Comparison of ENCODE assay signal across 8 mouse cellular contexts in the genomic region with DNA sequence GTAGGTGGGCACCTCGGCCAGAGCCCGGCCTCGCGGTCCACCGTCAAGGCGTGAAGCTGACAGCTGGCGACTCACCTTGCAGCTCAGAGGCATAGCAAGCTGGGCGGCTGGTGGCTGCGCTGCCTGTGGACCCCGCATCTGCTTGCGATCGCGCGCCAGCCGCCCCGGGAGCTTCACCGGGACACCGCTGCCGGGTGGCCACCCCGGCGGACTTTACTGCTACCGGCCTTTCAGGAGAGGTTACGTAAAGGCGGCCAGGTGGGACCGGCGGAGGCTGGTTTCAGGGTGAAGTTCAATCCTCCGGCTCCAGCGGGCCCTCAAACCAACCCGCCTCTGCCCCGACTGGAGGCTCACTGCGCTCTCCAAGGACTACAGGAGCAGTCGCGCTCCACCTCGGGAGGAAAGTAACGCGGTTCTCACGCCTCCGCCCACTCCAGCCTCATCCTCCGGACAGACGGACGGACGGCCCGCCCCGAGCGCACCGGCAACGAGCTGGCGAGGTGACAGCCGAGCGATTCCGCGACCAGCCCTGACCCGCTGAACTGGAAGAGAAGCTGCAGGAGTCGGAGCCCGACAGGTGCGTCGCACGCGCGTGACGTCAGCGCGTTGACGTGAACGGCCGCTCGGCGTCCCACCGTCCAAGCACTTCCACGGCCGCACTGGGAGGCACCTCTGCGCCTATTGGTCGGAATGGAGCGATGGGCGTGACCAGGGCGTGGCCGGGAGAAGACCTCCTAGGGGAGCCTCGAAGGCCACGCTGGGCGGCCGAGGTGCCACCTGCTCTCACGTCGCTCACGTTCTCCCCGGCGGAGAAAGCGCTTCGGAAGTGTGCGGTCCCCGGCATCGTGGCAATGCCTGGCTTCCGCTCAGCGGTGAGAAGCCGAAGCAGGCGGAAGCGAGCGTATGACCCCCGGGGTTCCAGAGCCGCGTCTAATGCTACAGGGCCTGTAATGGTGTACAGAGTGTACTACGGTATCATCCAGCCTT. TPM values are rescaled to one million over a fixed set of nuclear protein-coding genes. Genes with fewer than 3 reads are reported as not detected.
A peak's percentile ranks its signal among the peaks of the same experiment; 100 is the strongest.
DNase-seq lines count a peak whose midpoint lies in the region; ATAC-seq and TF ChIP-seq lines count a peak whose summit lies in the region.

A gene (minus strand): TSS at position 600 of the 987 bp plus-strand sequence.

- H3K4me3 ChIP-seq in heart, embryonic 12.5 days = peak within 1 kb of the TSS; percentile 99
- H3K4me3 ChIP-seq in kidney, postnatal 0 days (replicated peaks; ENCODE audit: low read depth, low read length) = peak within 1 kb of the TSS; percentile 69
- peak within 1 kb of the TSS; percentile 93 for H3K4me3 ChIP-seq in liver, embryonic 11.5 days (ENCODE audit: low read depth, low read length)
- peak within 1 kb of the TSS; percentile 79 for H3K4me3 ChIP-seq in stomach, embryonic 14.5 days (ENCODE audit: low read depth, low read length)

- peak within 1 kb of the TSS; percentile 95 for H3K27ac ChIP-seq in heart, embryonic 12.5 days (ENCODE audit: poor library complexity, severe bottlenecking)
- H3K27ac ChIP-seq in kidney, postnatal 0 days = peak within 1 kb of the TSS; percentile 93
- peak within 1 kb of the TSS; percentile 97 for H3K27ac ChIP-seq in liver, embryonic 11.5 days (ENCODE audit: low read depth, low read length)
- peak within 1 kb of the TSS; percentile 83 for H3K27ac ChIP-seq in stomach, embryonic 14.5 days (ENCODE audit: low read length)

- under 1% methylated on average over 101 of the region's 101 CpGs for WGBS in heart, embryonic 12.5 days
- under 1% methylated on average over 101 of the region's 101 CpGs for WGBS in kidney, postnatal 0 days
- WGBS in liver, embryonic 11.5 days = under 1% methylated on average over 101 of the region's 101 CpGs
- under 1% methylated on average over 101 of the region's 101 CpGs for WGBS in stomach, embryonic 14.5 days

- ATAC-seq in erythroid progenitor cell, adult 5-6 weeks (replicated peaks; ENCODE audit: low FRiP score, poor library complexity, severe bottlenecking) = peak; percentile 94
- ATAC-seq in heart, embryonic 12.5 days (ENCODE audit: insufficient number of reproducible peaks, low FRiP score) = peak; percentile 100
- peak; percentile 100 for ATAC-seq in kidney, postnatal 0 days (replicated peaks; ENCODE audit: low FRiP score, low read depth)
- peak; percentile 100 for ATAC-seq in liver, embryonic 11.5 days (replicated peaks; ENCODE audit: low FRiP score)
- peak; percentile 100 for ATAC-seq in stomach, embryonic 14.5 days (ENCODE audit: insufficient number of reproducible peaks, insufficient read depth, low FRiP score, low read depth)

- DNase-seq in CD4-positive helper T cell, adult 2 months (ENCODE audit: low read depth, low spot score) = peak; percentile 99
- DNase-seq in brain, embryonic 18.5 days (ENCODE audit: low read depth, low spot score) = peak; percentile 94
- DNase-seq in kidney, postnatal 0 days (ENCODE audit: low spot score) = peak; percentile 97
- peak; percentile 98 for DNase-seq in liver, embryonic 11.5 days (ENCODE audit: low spot score)
- peak; percentile 99 for DNase-seq in naive thymus-derived CD4-positive, alpha-beta T cell, adult 2 months (ENCODE audit: low read depth)

- no peaks in the 10 kb centered on the region for H3K36me3 ChIP-seq in heart, embryonic 12.5 days
- no peaks in the 10 kb centered on the region for H3K36me3 ChIP-seq in kidney, postnatal 0 days (ENCODE audit: insufficient read depth, low read length)
- H3K36me3 ChIP-seq in liver, embryonic 11.5 days (ENCODE audit: control insufficient read depth, insufficient read depth, low read length) = no peaks in the 10 kb centered on the region
- no peaks in the 10 kb centered on the region for H3K36me3 ChIP-seq in stomach, embryonic 14.5 days (ENCODE audit: control insufficient read depth, insufficient read depth, low read length)

- no peak for TF ChIP-seq CTCF in kidney, postnatal 0 days (IDR thresholded peaks at IDR 0.05; ENCODE audit: low read depth)

- H3K27me3 ChIP-seq in heart, embryonic 12.5 days (replicated peaks) = no peaks in the 10 kb centered on the region
- no peaks in the 10 kb centered on the region for H3K27me3 ChIP-seq in kidney, postnatal 0 days (ENCODE audit: insufficient read depth, low read length)
- H3K27me3 ChIP-seq in liver, embryonic 11.5 days (replicated peaks; ENCODE audit: control insufficient read depth, insufficient read depth, low read length) = no peaks in the 10 kb centered on the region
- no peaks in the 10 kb centered on the region for H3K27me3 ChIP-seq in stomach, embryonic 14.5 days (ENCODE audit: control insufficient read depth, insufficient read depth, low read length)

- peak within 1 kb of the TSS; percentile 97 for H3K9ac ChIP-seq in heart, embryonic 12.5 days
- H3K9ac ChIP-seq in kidney, postnatal 0 days (ENCODE audit: low read depth, low read length) = peak within 1 kb of the TSS; percentile 77
- H3K9ac ChIP-seq in liver, embryonic 11.5 days (ENCODE audit: low read depth, low read length) = peak within 1 kb of the TSS; percentile 82
- H3K9ac ChIP-seq in stomach, embryonic 14.5 days (replicated peaks; ENCODE audit: low read depth, low read length) = peak within 1 kb of the TSS; percentile 60

- no peaks in the 10 kb centered on the region for H3K9me3 ChIP-seq in heart, embryonic 12.5 days (replicated peaks)
- H3K9me3 ChIP-seq in kidney, postnatal 0 days (replicated peaks; ENCODE audit: low read length) = no peaks in the 10 kb centered on the region
- H3K9me3 ChIP-seq in liver, embryonic 11.5 days (ENCODE audit: control insufficient read depth, low read length) = no peaks in the 10 kb centered on the region
- H3K9me3 ChIP-seq in stomach, embryonic 14.5 days (ENCODE audit: control insufficient read depth, low read depth, low read length) = no peaks in the 10 kb centered on the region

- peaks cover 8% of the 10 kb centered on the region for H3K4me1 ChIP-seq in heart, embryonic 12.5 days (replicated peaks)
- 0 out of 2 replicates have a peak, but pooled peaks cover 9% of the 10 kb centered on the region for H3K4me1 ChIP-seq in kidney, postnatal 0 days (replicated peaks; ENCODE audit: insufficient read depth, low read length)
- peaks cover 16% of the 10 kb centered on the region for H3K4me1 ChIP-seq in liver, embryonic 11.5 days (replicated peaks; ENCODE audit: control insufficient read depth, insufficient read depth, low read length)
- no peaks in the 10 kb centered on the region for H3K4me1 ChIP-seq in stomach, embryonic 14.5 days (ENCODE audit: control insufficient read depth, insufficient read depth, low read length)

- peak within 1 kb of the TSS; percentile 89 for H3K4me2 ChIP-seq in heart, embryonic 12.5 days
- H3K4me2 ChIP-seq in kidney, postnatal 0 days (ENCODE audit: low read length) = peak within 1 kb of the TSS; percentile 94
- H3K4me2 ChIP-seq in liver, embryonic 11.5 days = peak within 1 kb of the TSS; percentile 85
- H3K4me2 ChIP-seq in stomach, embryonic 14.5 days (replicated peaks; ENCODE audit: low read depth, low read length) = peak within 1 kb of the TSS; percentile 88

RNA-seq across cellular contexts. Expression of the gene that starts here (rescaled TPM):
- total RNA-seq in erythroid progenitor cell, adult 5-6 weeks (2015; ENCODE audit: low replicate concordance) = 293 and 374 TPM in 2 replicates
- total RNA-seq in erythroid progenitor cell, adult 5-6 weeks (2017; ENCODE audit: low replicate concordance) = 484 and 559 TPM in 2 replicates
- 30.6 and 32.3 TPM in 2 replicates for polyA plus RNA-seq in heart, embryonic 12.5 days (2016; fragmentation: Nextera tagmentation; extraction: Ambion mirVana)
- 29.1 and 30.4 TPM in 2 replicates for polyA plus RNA-seq in kidney, postnatal 0 days (2015; fragmentation: Nextera tagmentation; extraction: Ambion mirVana)
- 42.9 and 43.8 TPM in 2 replicates for polyA plus RNA-seq in liver, embryonic 11.5 days (2014; fragmentation: Nextera tagmentation; extraction: Ambion mirVana)
- 25.4 and 28.0 TPM in 2 replicates for polyA plus RNA-seq in stomach, embryonic 14.5 days (2014; fragmentation: Nextera tagmentation; extraction: Ambion mirVana)

Comparison
In these comparisons a context has a peak if more than half of its experiments do, and no peak if none do; other contexts are left out.
1. Peak in every context shown above with its lines: DNase-seq, ATAC-seq, H3K4me3 ChIP-seq and H3K27ac ChIP-seq.